Mouse (Mus musculus) stomach, postnatal 0 days (tissue): Measurements from ENCODE around the gene Erich6.

ENCODE experiments used
- CTCF ChIP-seq: IDR thresholded peaks from 2 replicates; pipeline ENCODE4 v1.5.1; 2016; ENCODE audit warnings: antibody characterized with exemption, low read depth, mild to moderate bottlenecking, moderate library complexity
- EP300 ChIP-seq: optimal IDR thresholded peaks from 2 replicates; pipeline ENCODE3; 2016; ENCODE audit warnings: antibody characterized with exemption

DNA sequence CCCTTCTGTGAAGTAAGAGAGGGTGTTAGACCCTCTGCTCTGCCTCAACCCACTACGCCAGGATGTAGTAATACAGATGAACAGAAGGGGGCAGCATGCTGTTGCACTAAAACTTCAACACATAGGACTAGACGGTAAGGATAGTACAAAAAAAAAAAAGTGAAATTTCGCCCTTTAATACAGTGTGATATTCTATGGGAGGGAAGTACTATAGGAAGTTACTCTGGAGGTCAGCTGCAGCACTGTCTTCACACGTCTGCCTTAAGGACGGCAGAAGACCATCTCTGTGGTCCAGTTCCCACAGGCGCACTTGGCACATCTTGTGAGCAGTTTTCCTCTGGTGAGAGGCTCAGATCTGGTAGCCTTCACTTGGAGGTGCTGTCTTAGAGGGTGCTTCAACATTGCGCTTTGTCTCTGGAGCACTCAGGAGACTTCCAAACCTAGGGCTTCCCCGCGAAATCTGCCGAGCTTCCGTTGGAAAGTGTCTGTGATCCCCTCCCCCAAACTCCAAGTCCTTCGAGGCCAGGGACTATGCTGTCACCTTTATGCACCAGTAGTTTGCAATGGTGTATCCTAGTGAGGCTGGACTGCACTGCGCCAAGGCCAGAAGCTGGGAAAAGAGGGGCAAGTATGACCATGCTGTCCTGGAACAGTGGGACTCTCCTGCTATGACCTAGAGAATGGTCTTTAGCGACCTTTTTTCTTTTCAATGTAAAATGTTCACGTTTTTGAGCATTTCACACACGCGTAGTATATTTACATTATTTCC is 18.5 kb upstream of the Erich6 start:
- TF ChIP-seq CTCF, result peak; percentile 92
- no peak for TF ChIP-seq EP300
